Mouse (Mus musculus) mouse embryonic stem cell (cell line): ENCODE data around the gene Cldn18.

Source experiments
- in situ Hi-C, 2 experiments: fragments of 300-500 bp; cut with MboI; formaldehyde crosslinking; loops; 1 replicate in 1 of 2; 3 replicates in 1 of 2; pipeline ENCODE4 v1.14.3; 2019 to 2020; ENCODE audit warnings: low sequenced_read_pairs in 2 of 2, low pct_unique_long_range_greater_than_20kb in 1 of 2, mixed read lengths in 1 of 2; ENCODE audit not compliant: unreplicated experiment in 1 of 2

Gene Cldn18

GRCm38 (mm10) chr9:99690386-99690785 lies 26.7 kb downstream of the Cldn18 start:
- in situ Hi-C loops, result no loop called here

GRCm38 (mm10) chr9:99689796-99690195 lies 27.3 kb downstream of the Cldn18 start:
- in situ Hi-C loops, result no loop called here

- in situ Hi-C loops, result no loop called here
These were observed 31.4 kb downstream of the Cldn18 start for GRCm38 (mm10) chr9:99685536-99686231.

- in situ Hi-C loops, result no loop called here
These were observed 32.0 kb downstream of the Cldn18 start for GRCm38 (mm10) chr9:99685061-99685521.

- in situ Hi-C loops, result no loop called here
These were observed 35.0 kb downstream of the Cldn18 start for GRCm38 (mm10) chr9:99681980-99682570.

- in situ Hi-C loops, result no loop called here
These were observed 41.4 kb downstream of the Cldn18 start for GRCm38 (mm10) chr9:99675714-99676113.

- in situ Hi-C loops, result loop anchor here in 1 of 2 experiments (25.0 kb wide), 1 partner anchor 209 kb away; the partner anchor contains the start of gene Nme9
These were observed 45.5 kb downstream of the Cldn18 start for GRCm38 (mm10) chr9:99671603-99672002.

GRCm38 (mm10) chr9:99667596-99667995 lies 49.5 kb downstream of the Cldn18 start:
- in situ Hi-C loops, result loop anchor here in 1 of 2 experiments (25.0 kb wide), 1 partner anchor 205 kb away; the partner anchor contains the start of gene Nme9

- in situ Hi-C loops, result loop anchor here (5.0 to 25.0 kb wide), 2 partner anchors 71 to 201 kb away; partner anchors contain the start of gene Nme9 (in 1 of the 2)
These were observed 54.2 kb downstream of the Cldn18 start for GRCm38 (mm10) chr9:99662887-99663286.

GRCm38 (mm10) chr9:99662406-99662805 lies 54.7 kb downstream of the Cldn18 start:
- in situ Hi-C loops, result loop anchor here (5.0 to 25.0 kb wide), 2 partner anchors 70 to 200 kb away; partner anchors contain the start of gene Nme9 (in 1 of the 2)

GRCm38 (mm10) chr9:99661606-99662166 lies 55.4 kb downstream of the Cldn18 start:
- in situ Hi-C loops, result loop anchor here (5.0 to 25.0 kb wide), 2 partner anchors 69 to 199 kb away; partner anchors contain the start of gene Nme9 (in 1 of the 2)

GRCm38 (mm10) chr9:99660756-99661155 lies 56.3 kb downstream of the Cldn18 start:
- in situ Hi-C loops, result loop anchor here (5.0 to 25.0 kb wide), 2 partner anchors 68 to 198 kb away; partner anchors contain the start of gene Nme9 (in 1 of the 2)

GRCm38 (mm10) chr9:99646102-99646501 lies 71.0 kb downstream of the Cldn18 start:
- in situ Hi-C loops, result no loop called here

- in situ Hi-C loops, result no loop called here
These were observed 71.7 kb downstream of the Cldn18 start for GRCm38 (mm10) chr9:99645416-99645815.

GRCm38 (mm10) chr9:99639957-99640356 lies 77.1 kb downstream of the Cldn18 start:
- in situ Hi-C loops, result no loop called here
